Mouse (Mus musculus) intestine, embryonic 16.5 days (tissue): Measurements from ENCODE around the gene Ankrd12. TPM values are rescaled to one million over a fixed set of nuclear protein-coding genes. Genes with fewer than 3 reads are reported as not detected.
"Not testable (repeated sequence)": the region's sequence is repeated elsewhere in the genome, so short reads cannot be mapped to it uniquely, and the experiment has no call there.

Source experiments
- ATAC-seq: fragments of 200-750 bp; cut with Nextera tagmentation; 2 replicates; pipeline ENCODE4 v1.8.0; 2017; ENCODE audit warnings: moderate TSS enrichment, moderate library complexity
- H3K27ac ChIP-seq: fragments of 300-500 bp; sonication (generic); 2 replicates; pipeline ENCODE4 v1.5.1; 2014; ENCODE audit warnings: mild to moderate bottlenecking, low read length
- H3K27me3 ChIP-seq: fragments of 300-500 bp; sonication (generic); replicated peaks from 2 replicates; pipeline ENCODE4 v1.6.1; 2014; ENCODE audit warnings: low read length, control low read depth, mixed read lengths; ENCODE audit not compliant: control insufficient read depth, insufficient read depth
- H3K36me3 ChIP-seq: fragments of 300-500 bp; sonication (generic); 2 replicates; pipeline ENCODE4 v1.6.1; 2014; ENCODE audit warnings: low read length, control low read depth; ENCODE audit not compliant: control insufficient read depth, insufficient read depth
- H3K4me1 ChIP-seq: fragments of 300-500 bp; sonication (generic); 2 replicates; pipeline ENCODE4 v1.6.1; 2014; ENCODE audit warnings: low read length, control low read depth, mixed read lengths; ENCODE audit not compliant: control insufficient read depth, insufficient read depth
- H3K4me2 ChIP-seq: fragments of 300-500 bp; sonication (generic); 2 replicates; pipeline ENCODE4 v1.6.1; 2014; ENCODE audit warnings: low read depth, low read length, control low read depth
- H3K4me3 ChIP-seq: fragments of 300-500 bp; sonication (generic); 2 replicates; pipeline ENCODE4 v1.5.1; 2014; ENCODE audit warnings: mild to moderate bottlenecking, low read length
- H3K9ac ChIP-seq: fragments of 300-500 bp; sonication (generic); 2 replicates; pipeline ENCODE4 v1.6.1; 2014; ENCODE audit warnings: low read depth, low read length
- H3K9me3 ChIP-seq: fragments of 300-500 bp; sonication (generic); 2 replicates; pipeline ENCODE4 v1.6.1; 2016; ENCODE audit warnings: low read length, control low read depth; ENCODE audit not compliant: control insufficient read depth
- WGBS: fragments of 180-500 bp; shearing (Covaris S2); extraction: QIAGEN DNeasy Blood & Tissue Kit; methylation state at CpG from one replicate; pipeline ENCODE4 v1.1.7; 2014; 5-methylcytosine and 5-hydroxymethylcytosine counted together
- polyA plus RNA-seq: library from polyadenylated mRNA; unstranded; fragments of >200 nt; fragmentation: Nextera tagmentation; extraction: Ambion mirVana; gene quantifications from 2 replicates; pipeline ENCODE4 v1.2.1, GENCODE M21; 2015

Gene Ankrd12
- polyA plus RNA-seq, 1 experiment from 2014 or later: 24.4 TPM

GRCm38 (mm10) chr17:66065115-66065514 lies 11.8 kb downstream of the Ankrd12 start:
- Histone ChIP-seq H3K4me3 (no peak overlapping the region), H3K4me2 (no peak overlapping the region), H3K36me3 (no peaks in the 10 kb centered on the region), H3K9ac (no peak overlapping the region), H3K4me1 (no peaks in the 10 kb centered on the region), H3K27ac (no peak overlapping the region), H3K27me3 (no peaks in the 10 kb centered on the region), H3K9me3 (no peaks in the 10 kb centered on the region)
- 87% methylated on average over 4 of the region's 4 CpGs for WGBS
- ATAC-seq: no peak

GRCm38 (mm10) chr17:66061241-66061938 lies 15.5 kb downstream of the Ankrd12 start:
- H3K27ac ChIP-seq: no peak overlapping the region
- no peaks in the 10 kb centered on the region for H3K36me3 ChIP-seq
- no peak overlapping the region for H3K9ac ChIP-seq
- no peaks in the 10 kb centered on the region for H3K9me3 ChIP-seq
- no peak for ATAC-seq
- H3K27me3 ChIP-seq: no peaks in the 10 kb centered on the region
- WGBS: 69% methylated on average over 8 of the region's 8 CpGs
- H3K4me2 ChIP-seq: no peak overlapping the region
- no peaks in the 10 kb centered on the region for H3K4me1 ChIP-seq
- H3K4me3 ChIP-seq: no peak overlapping the region

- Histone ChIP-seq H3K27me3 (no peaks in the 10 kb centered on the region), H3K9ac (no peak overlapping the region), H3K9me3 (no peaks in the 10 kb centered on the region), H3K4me3 (no peak overlapping the region), H3K36me3 (no peaks in the 10 kb centered on the region), H3K4me2 (no peak overlapping the region), H3K27ac (no peak overlapping the region), H3K4me1 (no peaks in the 10 kb centered on the region)
- WGBS: 88% methylated on average over 4 of the region's 4 CpGs
- no peak for ATAC-seq
Observed at GRCm38 (mm10) chr17:66058160-66058559, 18.7 kb downstream of the Ankrd12 start.

- Histone ChIP-seq H3K9me3 (no peaks in the 10 kb centered on the region), H3K27me3 (no peaks in the 10 kb centered on the region), H3K36me3 (no peaks in the 10 kb centered on the region), H3K9ac (no peak overlapping the region), H3K4me2 (no peak overlapping the region), H3K27ac (no peak overlapping the region), H3K4me3 (no peak overlapping the region), H3K4me1 (no peaks in the 10 kb centered on the region)
- 56% methylated on average over 2 of the region's 2 CpGs for WGBS
- no peak for ATAC-seq
Observed at GRCm38 (mm10) chr17:66057145-66057544, 19.7 kb downstream of the Ankrd12 start.

GRCm38 (mm10) chr17:66053349-66053748 lies 23.5 kb downstream of the Ankrd12 start:
- ATAC-seq: no peak
- WGBS: 57% methylated on average over 4 of the region's 4 CpGs
- no peak overlapping the region for H3K27ac ChIP-seq
- H3K4me2 ChIP-seq: no peak overlapping the region
- H3K4me1 ChIP-seq: no peaks in the 10 kb centered on the region
- H3K36me3 ChIP-seq: no peaks in the 10 kb centered on the region
- H3K9me3 ChIP-seq: no peaks in the 10 kb centered on the region
- H3K4me3 ChIP-seq: no peak overlapping the region
- no peaks in the 10 kb centered on the region for H3K27me3 ChIP-seq
- H3K9ac ChIP-seq: no peak overlapping the region

GRCm38 (mm10) chr17:66048795-66049194 lies 28.1 kb downstream of the Ankrd12 start:
- Histone ChIP-seq H3K4me1 (no peaks in the 10 kb centered on the region), H3K4me2 (no peak overlapping the region), H3K9ac (no peak overlapping the region), H3K27ac (no peak overlapping the region), H3K9me3 (no peaks in the 10 kb centered on the region), H3K27me3 (no peaks in the 10 kb centered on the region), H3K4me3 (no peak overlapping the region), H3K36me3 (no peaks in the 10 kb centered on the region)
- no peak for ATAC-seq
- WGBS: 82% methylated on average over 4 of the region's 4 CpGs

GRCm38 (mm10) chr17:66048199-66048598 lies 28.7 kb downstream of the Ankrd12 start:
- no peak overlapping the region for H3K9ac ChIP-seq
- no peaks in the 10 kb centered on the region for H3K27me3 ChIP-seq
- H3K36me3 ChIP-seq: no peaks in the 10 kb centered on the region
- no peaks in the 10 kb centered on the region for H3K4me1 ChIP-seq
- no peak for ATAC-seq
- 64% methylated on average over 5 of the region's 5 CpGs for WGBS
- no peak overlapping the region for H3K27ac ChIP-seq
- H3K4me3 ChIP-seq: no peak overlapping the region
- H3K9me3 ChIP-seq: no peaks in the 10 kb centered on the region
- no peak overlapping the region for H3K4me2 ChIP-seq

GRCm38 (mm10) chr17:66043679-66044078 lies 33.2 kb downstream of the Ankrd12 start:
- WGBS: 85% methylated on average over 4 of the region's 4 CpGs
- not testable (repeated sequence) for ATAC-seq, H3K4me1 ChIP-seq

GRCm38 (mm10) chr17:66041020-66041419 lies 35.9 kb downstream of the Ankrd12 start:
- H3K9me3 ChIP-seq: no peaks in the 10 kb centered on the region
- H3K4me1 ChIP-seq: peaks cover 3% of the 10 kb centered on the region; the same call in 1 of the 2 replicates
- 49% methylated on average over 5 of the region's 5 CpGs for WGBS
- H3K4me2 ChIP-seq: no peak overlapping the region
- H3K9ac ChIP-seq: no peak overlapping the region
- no peak overlapping the region for H3K4me3 ChIP-seq
- no peaks in the 10 kb centered on the region for H3K27me3 ChIP-seq
- no peaks in the 10 kb centered on the region; the same call in 1 of the 2 replicates for H3K36me3 ChIP-seq
- ATAC-seq: no peak
- no peak overlapping the region for H3K27ac ChIP-seq

More at GRCm38 (mm10) chr17:66043679-66044078, 33.2 kb downstream of the Ankrd12 start:
- H3K27me3 ChIP-seq, H3K36me3 ChIP-seq, H3K9me3 ChIP-seq, H3K27ac ChIP-seq, H3K4me2 ChIP-seq, H3K9ac ChIP-seq, H3K4me3 ChIP-seq: not testable (repeated sequence)

- no peaks in the 10 kb centered on the region for H3K27me3 ChIP-seq
- H3K4me1 ChIP-seq: no peaks in the 10 kb centered on the region
- no peaks in the 10 kb centered on the region for H3K9me3 ChIP-seq
- WGBS: 85% methylated on average over 5 of the region's 5 CpGs
- H3K4me3 ChIP-seq: no peak overlapping the region
- H3K27ac ChIP-seq: no peak overlapping the region
- ATAC-seq: no peak
- no peak overlapping the region for H3K9ac ChIP-seq
- no peak overlapping the region for H3K4me2 ChIP-seq
- H3K36me3 ChIP-seq: no peaks in the 10 kb centered on the region; the same call in 1 of the 2 replicates
Observed at GRCm38 (mm10) chr17:66033239-66033638, 43.6 kb downstream of the Ankrd12 start.
